In genomic region chr11:109476241-109476640, GRCm38 (mm10) we compare ENCODE assay signal across 8 mouse cellular contexts. TPM values are rescaled to one million over a fixed set of nuclear protein-coding genes. Genes with fewer than 3 reads are reported as not detected.
A peak's percentile ranks its signal among the peaks of the same experiment; 100 is the strongest.
DNase-seq lines count a peak whose midpoint lies in the region; ATAC-seq lines count a peak whose summit lies in the region.
"Had no signal": no experiment of that assay in that cellular context is flagged by ENCODE, and none has a peak within 500 bp of the region (broad histone marks: within the 10 kb centered on the region; RNA-seq: fewer than 3 reads in every experiment).

No protein-coding gene starts in this region.

- H3K4me1 ChIP-seq in embryonic facial prominence, embryonic 10.5 days: peaks cover 55% of the 10 kb centered on the region
- peaks cover 21% of the 10 kb centered on the region for H3K4me1 ChIP-seq in hindbrain, embryonic 15.5 days (replicated peaks)
- H3K4me1 ChIP-seq in neural tube, embryonic 13.5 days (replicated peaks): peaks cover 52% of the 10 kb centered on the region

- peak overlapping the region; percentile 48; the same call in 1 of the 2 replicates for H3K27ac ChIP-seq in embryonic facial prominence, embryonic 10.5 days (replicated peaks)
- peak overlapping the region; percentile 53 for H3K27ac ChIP-seq in hindbrain, embryonic 15.5 days (replicated peaks)
- H3K27ac ChIP-seq in neural tube, embryonic 13.5 days (replicated peaks): peak overlapping the region; percentile 20

- WGBS in embryonic facial prominence, embryonic 10.5 days: 23% methylated on average over 2 of the region's 2 CpGs
- 36% methylated on average over 2 of the region's 2 CpGs for WGBS in hindbrain, embryonic 15.5 days
- WGBS in neural tube, embryonic 13.5 days: 9% methylated on average over 2 of the region's 2 CpGs

- DNase-seq in R1 (ENCODE audit: low read depth, low spot score): peak; percentile 64
- DNase-seq in embryonic facial prominence, embryonic 10.5 days (ENCODE audit: low spot score): no peak
- no peak for DNase-seq in cerebellum, adult 11 months
- no peak for DNase-seq in right cerebral cortex, adult 18-20 months
- no peak for DNase-seq in ovary, postnatal 14 days (ENCODE audit: low spot score)
- DNase-seq: lung, postnatal 10 days had no signal

- no peaks in the 10 kb centered on the region for H3K36me3 ChIP-seq in embryonic facial prominence, embryonic 10.5 days (replicated peaks)
- H3K36me3 ChIP-seq in hindbrain, embryonic 15.5 days: no peaks in the 10 kb centered on the region
- no peaks in the 10 kb centered on the region for H3K36me3 ChIP-seq in neural tube, embryonic 13.5 days

- no peak overlapping the region for H3K4me2 ChIP-seq in hindbrain, embryonic 15.5 days
- H3K4me2 ChIP-seq in neural tube, embryonic 13.5 days: no peak overlapping the region

- peaks cover 63% of the 10 kb centered on the region for H3K27me3 ChIP-seq in embryonic facial prominence, embryonic 10.5 days (replicated peaks; ENCODE audit: low read depth, poor library complexity, severe bottlenecking)
- peaks cover 4% of the 10 kb centered on the region; the same call in 1 of the 2 replicates for H3K27me3 ChIP-seq in hindbrain, embryonic 15.5 days
- peaks cover 7% of the 10 kb centered on the region; the same call in 1 of the 2 replicates for H3K27me3 ChIP-seq in neural tube, embryonic 13.5 days

- ATAC-seq in hindbrain, embryonic 15.5 days (ENCODE audit: low FRiP score, low read depth): no peak
- ATAC-seq in neural tube, embryonic 13.5 days (ENCODE audit: low read depth): no peak

- no peaks in the 10 kb centered on the region for H3K9me3 ChIP-seq in embryonic facial prominence, embryonic 10.5 days
- H3K9me3 ChIP-seq in hindbrain, embryonic 15.5 days: no peaks in the 10 kb centered on the region
- no peaks in the 10 kb centered on the region for H3K9me3 ChIP-seq in neural tube, embryonic 13.5 days

- no peak overlapping the region for H3K9ac ChIP-seq in hindbrain, embryonic 15.5 days
- H3K9ac ChIP-seq in neural tube, embryonic 13.5 days: no peak overlapping the region

- no peak overlapping the region for H3K4me3 ChIP-seq in embryonic facial prominence, embryonic 10.5 days
- no peak overlapping the region for H3K4me3 ChIP-seq in hindbrain, embryonic 15.5 days
- no peak overlapping the region for H3K4me3 ChIP-seq in neural tube, embryonic 13.5 days

RNA-seq across cellular contexts. Expression of gene Slc16a6, which starts 2.8 kb away (rescaled TPM):
- polyA plus RNA-seq in embryonic facial prominence, embryonic 10.5 days (2016; fragmentation: Nextera tagmentation; extraction: Ambion mirVana): 3.8 TPM in 2 replicates
- 5.6 and 5.8 TPM in 2 replicates for polyA plus RNA-seq in hindbrain, embryonic 15.5 days (2015; fragmentation: Nextera tagmentation; extraction: Ambion mirVana)
- polyA plus RNA-seq in neural tube, embryonic 13.5 days (2015; fragmentation: Nextera tagmentation; extraction: Ambion mirVana): 3.3 and 4.0 TPM in 2 replicates

RNA-seq across cellular contexts. Expression of gene Arsg, which starts 3.1 kb away (rescaled TPM):
- 1.5 and 1.6 TPM in 2 replicates for polyA plus RNA-seq in embryonic facial prominence, embryonic 10.5 days (2016; fragmentation: Nextera tagmentation; extraction: Ambion mirVana)
- 5.5 and 7.1 TPM in 2 replicates for polyA plus RNA-seq in hindbrain, embryonic 15.5 days (2015; fragmentation: Nextera tagmentation; extraction: Ambion mirVana)
- 3.0 and 3.7 TPM in 2 replicates for polyA plus RNA-seq in neural tube, embryonic 13.5 days (2015; fragmentation: Nextera tagmentation; extraction: Ambion mirVana)

RNA-seq across cellular contexts. Expression of gene Amz2, which starts 50.5 kb away (rescaled TPM):
- 34.5 and 41.6 TPM in 2 replicates for polyA plus RNA-seq in embryonic facial prominence, embryonic 10.5 days (2016; fragmentation: Nextera tagmentation; extraction: Ambion mirVana)
- polyA plus RNA-seq in hindbrain, embryonic 15.5 days (2015; fragmentation: Nextera tagmentation; extraction: Ambion mirVana): 52.8 and 54.2 TPM in 2 replicates
- 49.1 and 61.1 TPM in 2 replicates for polyA plus RNA-seq in neural tube, embryonic 13.5 days (2015; fragmentation: Nextera tagmentation; extraction: Ambion mirVana)
